Mouse (Mus musculus) CH12.LX (cell line): ENCODE results near the gene Xpo4. TPM values are rescaled to one million over a fixed set of nuclear protein-coding genes. Genes with fewer than 3 reads are reported as not detected.

ENCODE experiments used
- DNase-seq: peaks from one replicate; pipeline ENCODE4 v3.0.0-alpha.2; 2013; ENCODE audit errors: extremely low read depth
- H3K27ac ChIP-seq: 2 replicates; pipeline ENCODE4 v1.5.1; 2012; ENCODE audit warnings: low read depth, mild to moderate bottlenecking, control low read depth, moderate library complexity; ENCODE audit not compliant: insufficient read depth
- H3K27me3 ChIP-seq: replicated peaks from 2 replicates; pipeline ENCODE3; 2012; ENCODE audit warnings: inconsistent platforms
- H3K36me3 ChIP-seq, 2 experiments: replicated peaks in 1 of 2; 2 replicates each; pipeline versions ENCODE3 to v1.6.1; 2012; ENCODE audit warnings: inconsistent platforms in 1 of 2, low read length in 1 of 2, mild to moderate bottlenecking in 1 of 2, mixed read lengths in 1 of 2, moderate library complexity in 1 of 2; ENCODE audit not compliant: control insufficient read depth in 1 of 2, insufficient read depth in 1 of 2
- H3K4me1 ChIP-seq, 2 experiments: 2 replicates each; pipeline ENCODE4 v1.6.1; 2012; ENCODE audit warnings: inconsistent platforms in 1 of 2, moderate library complexity in 1 of 2; ENCODE audit not compliant: insufficient read depth in 2 of 2, control insufficient read depth in 1 of 2
- H3K4me2 ChIP-seq: 2 replicates; pipeline ENCODE4 v1.6.1; 2012; ENCODE audit warnings: low read depth, mild to moderate bottlenecking, control low read depth; ENCODE audit not compliant: poor library complexity, insufficient read depth, severe bottlenecking
- H3K4me3 ChIP-seq, 3 experiments: fragments of 150-350 bp in 1 of 3; sonication (generic) in 1 of 3; replicated peaks in 1 of 3; 2 replicates each; pipeline versions ENCODE3 to v1.5.1; 2011 to 2012; ENCODE audit warnings: low read depth in 2 of 3, low read length in 2 of 3, mild to moderate bottlenecking in 2 of 3, moderate library complexity in 2 of 3, control low read depth in 1 of 3, improper control_type of control experiment in 1 of 3, inconsistent platforms in 1 of 3, mixed read lengths in 1 of 3; ENCODE audit not compliant: poor library complexity in 1 of 3
- H3K79me2 ChIP-seq: replicated peaks from 2 replicates; pipeline ENCODE4 v1.6.1; 2012; ENCODE audit warnings: mild to moderate bottlenecking, moderate library complexity; ENCODE audit not compliant: control insufficient read depth, poor library complexity, insufficient read depth, severe bottlenecking; ENCODE audit errors: extremely low read depth
- H3K9ac ChIP-seq: 2 replicates; pipeline ENCODE4 v1.6.1; 2012; ENCODE audit warnings: low read depth, mild to moderate bottlenecking, control low read depth, moderate library complexity; ENCODE audit not compliant: insufficient read depth
- H3K9me3 ChIP-seq: replicated peaks from 2 replicates; pipeline ENCODE3; 2012; ENCODE audit warnings: low read length, inconsistent platforms, mixed read lengths
- BHLHE40 ChIP-seq: IDR thresholded peaks from 2 replicates; pipeline ENCODE4 v1.6.1; 2011; ENCODE audit warnings: mild to moderate bottlenecking, low read depth, low read length, improper control_type of control experiment
- CHD2 ChIP-seq: IDR thresholded peaks from 2 replicates; pipeline ENCODE4 v1.6.1; 2011; ENCODE audit warnings: low read length, improper control_type of control experiment
- CTCF ChIP-seq, 2 experiments: IDR thresholded peaks in 1 of 2; conservative IDR thresholded peaks in 1 of 2; 2 replicates each; pipeline ENCODE4 v1.5.1; 2011 to 2012; ENCODE audit warnings: low read depth in 2 of 2, low read length in 2 of 2, improper control_type of control experiment in 1 of 2, inconsistent platforms in 1 of 2, mild to moderate bottlenecking in 1 of 2, moderate library complexity in 1 of 2
- E2F4 ChIP-seq: IDR thresholded peaks from 2 replicates; pipeline ENCODE4 v1.6.1; 2011; ENCODE audit warnings: low read depth, low read length, improper control_type of control experiment; ENCODE audit not compliant: insufficient replicate concordance
- EP300 ChIP-seq: IDR thresholded peaks from 2 replicates; pipeline ENCODE4 v1.6.1; 2011; ENCODE audit warnings: low read length, improper control_type of control experiment
- JUN ChIP-seq: IDR thresholded peaks from 2 replicates; pipeline ENCODE4 v1.6.1; 2011; ENCODE audit warnings: low read depth, mild to moderate bottlenecking, low read length, improper control_type of control experiment, moderate library complexity; ENCODE audit not compliant: insufficient read depth
- KAT2A ChIP-seq: IDR thresholded peaks from 2 replicates; pipeline ENCODE4 v1.6.1; 2012; ENCODE audit warnings: low read length, improper control_type of control experiment, inconsistent platforms; ENCODE audit not compliant: insufficient replicate concordance
- MAFK ChIP-seq: IDR thresholded peaks from 2 replicates; pipeline ENCODE4 v1.6.1; 2011; ENCODE audit warnings: low read length, improper control_type of control experiment; ENCODE audit not compliant: insufficient replicate concordance
- MEF2A ChIP-seq: IDR thresholded peaks from 2 replicates; pipeline ENCODE4 v1.6.1; 2014; ENCODE audit warnings: low read depth, mild to moderate bottlenecking, inconsistent platforms, low read length, improper control_type of control experiment, borderline replicate concordance
- MYC ChIP-seq: IDR thresholded peaks from 2 replicates; pipeline ENCODE4 v1.6.1; 2011; ENCODE audit warnings: low read depth, mild to moderate bottlenecking, improper control_type of control experiment, low read length
- PAX5 ChIP-seq: IDR thresholded peaks from 2 replicates; pipeline ENCODE4 v1.6.1; 2012; ENCODE audit warnings: low read length, inconsistent platforms, mixed read lengths
- POLR2A ChIP-seq: IDR thresholded peaks from 2 replicates; pipeline ENCODE4 v1.6.1; 2011; ENCODE audit warnings: low read depth, mild to moderate bottlenecking, improper control_type of control experiment, low read length
- POLR2AphosphoS2 ChIP-seq: IDR thresholded peaks from 2 replicates; pipeline ENCODE4 v1.6.1; 2011; ENCODE audit warnings: low read depth, low read length, improper control_type of control experiment
- RAD21 ChIP-seq: IDR thresholded peaks from 2 replicates; pipeline ENCODE4 v1.6.1; 2011; ENCODE audit warnings: low read depth, mild to moderate bottlenecking, low read length, improper control_type of control experiment, moderate library complexity
- SIN3A ChIP-seq: IDR thresholded peaks from 2 replicates; pipeline ENCODE4 v1.6.1; 2012; ENCODE audit warnings: low read length, improper control_type of control experiment, inconsistent platforms
- SMC3 ChIP-seq: IDR thresholded peaks from 2 replicates; pipeline ENCODE4 v1.6.1; 2011; ENCODE audit warnings: low read depth, low read length, improper control_type of control experiment
- TBP ChIP-seq: conservative IDR thresholded peaks from 2 replicates; pipeline ENCODE4 v1.6.1; 2011; ENCODE audit warnings: low read depth, low read length, improper control_type of control experiment
- UBTF ChIP-seq: IDR thresholded peaks from 2 replicates; pipeline ENCODE4 v1.6.1; 2012; ENCODE audit warnings: low read depth, mild to moderate bottlenecking, inconsistent platforms, low read length, improper control_type of control experiment, moderate library complexity
- USF1 ChIP-seq: IDR thresholded peaks from 2 replicates; pipeline ENCODE4 v1.6.1; 2014; ENCODE audit warnings: low read depth, mild to moderate bottlenecking, inconsistent platforms, low read length, improper control_type of control experiment
- USF2 ChIP-seq: conservative IDR thresholded peaks from 2 replicates; pipeline ENCODE4 v1.6.1; 2011; ENCODE audit warnings: low read depth, low read length, improper control_type of control experiment
- ZC3H11A ChIP-seq: IDR thresholded peaks from 2 replicates; pipeline ENCODE4 v1.6.1; 2012; ENCODE audit warnings: low read depth, mild to moderate bottlenecking, inconsistent platforms, low read length, improper control_type of control experiment
- ZKSCAN1 ChIP-seq: IDR thresholded peaks from 2 replicates; pipeline ENCODE4 v1.6.1; 2012; ENCODE audit warnings: low read depth, inconsistent platforms, low read length, improper control_type of control experiment, borderline replicate concordance
- ZNF384 ChIP-seq: IDR thresholded peaks from 2 replicates; pipeline ENCODE4 v1.6.1; 2012; ENCODE audit warnings: low read depth, low read length, improper control_type of control experiment, inconsistent platforms
- dilution Hi-C: fragments of 300-500 bp; cut with MboI; formaldehyde crosslinking; loops from 2 replicates; pipeline ENCODE4 v1.14.3; 2020; ENCODE audit warnings: low sequenced_read_pairs; ENCODE audit not compliant: extremely low pct_unique_long_range_greater_than_20kb, extremely low pct_ligation_motif_present
- in situ Hi-C: fragments of 300-500 bp; cut with MboI; formaldehyde crosslinking; loops from 3 replicates; pipeline ENCODE4 v1.14.3; 2019; ENCODE audit warnings: low sequenced_read_pairs, low pct_ligation_motif_present, low pct_unique_long_range_greater_than_20kb, mixed read lengths
- polyA plus RNA-seq: library from polyadenylated mRNA; unstranded; fragments of >175 nt; gene quantifications from 2 replicates; pipeline ENCODE4 v1.2.1, GENCODE M21; 2012; ENCODE audit warnings: low read depth; ENCODE audit not compliant: insufficient read length
- total RNA-seq, 2 experiments: library from RNA; depleted of rRNA; stranded (reverse); fragments of 300-350 nt in 1 of 2; fragments of >200 nt in 1 of 2; gene quantifications; 2 replicates each; pipeline ENCODE4 v1.2.3; 2012 to 2014

Gene Xpo4
- total and polyA plus RNA-seq, 3 experiments = 30.2 to 47.3 (median 43.0) TPM

- DNase-seq = no peak
- no peaks in the 10 kb centered on the region for H3K9me3 ChIP-seq
- H3K4me2 ChIP-seq = no peak overlapping the region
- no peaks in the 10 kb centered on the region for H3K79me2 ChIP-seq
- in situ Hi-C loops (loop anchor here (5.0 kb wide), 1 partner anchor 235 kb away; no protein-coding TSS in a partner anchor), dilution Hi-C loops (no loop called here)
- H3K4me3 ChIP-seq = no peak overlapping the region
- H3K27ac ChIP-seq = no peak overlapping the region
- H3K36me3 ChIP-seq = no peaks in the 10 kb centered on the region
- TF ChIP-seq KAT2A (no peak), TBP (no peak), PAX5 (no peak), CTCF (conservative IDR thresholded peaks at IDR 0.05 in 1 of 2, IDR thresholded peaks at IDR 0.05 in 1 of 2; ENCODE audit: low read depth in 2 of 2, low read length in 2 of 2) (no peak), SIN3A (no peak), UBTF (no peak)
- no peak overlapping the region for H3K9ac ChIP-seq
- peaks cover 2% of the 10 kb centered on the region for H3K27me3 ChIP-seq
- peaks cover 0 to 4% of the 10 kb centered on the region in 2 experiments; a peak in 1 of 4 replicates for H3K4me1 ChIP-seq
Measured at GRCm38 (mm10) chr14:57682751-57683150, 17.5 kb upstream of the Xpo4 start.

GRCm38 (mm10) chr14:57679958-57680535 lies 14.8 kb upstream of the Xpo4 start:
- peak; percentile 86 for DNase-seq
- H3K9me3 ChIP-seq = no peaks in the 10 kb centered on the region
- in situ Hi-C loops = loop anchor here (5.0 kb wide), 1 partner anchor 237 kb away; no protein-coding TSS in a partner anchor
- dilution Hi-C loops = no loop called here
- no peak overlapping the region for H3K9ac ChIP-seq
- H3K4me3 ChIP-seq = no peak overlapping the region
- H3K27ac ChIP-seq = no peak overlapping the region
- H3K4me2 ChIP-seq = peak overlapping the region; percentile 62; the same call in 1 of the 2 replicates
- no peaks in the 10 kb centered on the region for H3K4me1 ChIP-seq
- no peak for TF ChIP-seq EP300
- TF ChIP-seq POLR2A = no peak
- no peak for TF ChIP-seq SIN3A
- TF ChIP-seq JUN = no peak
- TF ChIP-seq MYC = no peak
- peak; percentile 75 for TF ChIP-seq SMC3
- no peak for TF ChIP-seq BHLHE40
- TF ChIP-seq ZC3H11A = peak; percentile 17; the same call in 1 of the 2 replicates
- no peak for TF ChIP-seq POLR2AphosphoS2
- no peak for TF ChIP-seq MEF2A
- no peak for TF ChIP-seq UBTF
- TF ChIP-seq RAD21 = peak; percentile 87
- peak; percentile 89 to 96 for TF ChIP-seq CTCF (conservative IDR thresholded peaks at IDR 0.05 in 1 of 2, IDR thresholded peaks at IDR 0.05 in 1 of 2; ENCODE audit: low read depth in 2 of 2, low read length in 2 of 2)
- no peak for TF ChIP-seq E2F4
- no peak for TF ChIP-seq ZKSCAN1
- TF ChIP-seq USF1 = no peak
- TF ChIP-seq ZNF384 = peak; percentile 89
- no peak for TF ChIP-seq USF2
- TF ChIP-seq MAFK = no peak
- TF ChIP-seq CHD2 = no peak
- TF ChIP-seq, all 38 proteins: peak for 5
- Histone ChIP-seq H3K79me2 (no peaks in the 10 kb centered on the region), H3K36me3 (no peaks in the 10 kb centered on the region), H3K27me3 (peaks cover 2% of the 10 kb centered on the region)
